ENCODE assay signal across 10 mouse cellular contexts in the genomic region with DNA sequence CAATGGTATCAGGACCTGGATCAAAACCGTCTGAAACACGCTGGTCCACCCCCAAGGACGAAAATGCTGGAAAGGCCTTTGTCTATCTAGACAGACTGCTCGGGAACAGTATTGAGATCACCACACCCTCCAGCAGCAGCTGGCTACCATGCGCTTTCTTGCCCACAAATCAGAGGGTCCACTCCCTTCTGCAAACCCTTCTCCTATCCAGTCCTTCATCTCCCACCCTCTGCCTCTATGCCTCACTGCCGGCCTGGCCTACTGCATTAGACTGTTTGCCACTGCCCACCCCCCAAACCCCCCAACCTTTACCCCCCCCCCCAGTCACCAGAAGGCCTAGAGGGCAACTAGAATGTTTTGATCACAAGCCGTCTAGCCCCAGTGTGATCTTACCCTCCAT. TPM values are rescaled to one million over a fixed set of nuclear protein-coding genes. Genes with fewer than 3 reads are reported as not detected.
A peak's percentile ranks its signal among the peaks of the same experiment; 100 is the strongest.
DNase-seq lines count a peak whose midpoint lies in the region; ATAC-seq and TF ChIP-seq lines count a peak whose summit lies in the region.
"Had no signal": no experiment of that assay in that cellular context is flagged by ENCODE, and none has a peak within 500 bp of the region (broad histone marks: within the 10 kb centered on the region; RNA-seq: fewer than 3 reads in every experiment).

No protein-coding gene starts in this region.

- peaks cover 42% of the 10 kb centered on the region for H3K4me1 ChIP-seq in forebrain, embryonic 13.5 days
- peaks cover 44% of the 10 kb centered on the region for H3K4me1 ChIP-seq in limb, embryonic 11.5 days (ENCODE audit: control insufficient read depth, insufficient read depth, low read length)
- peaks cover 45% of the 10 kb centered on the region for H3K4me1 ChIP-seq in neural tube, embryonic 15.5 days

- H3K4me2 ChIP-seq in forebrain, embryonic 13.5 days, result no peak overlapping the region
- no peak overlapping the region for H3K4me2 ChIP-seq in limb, embryonic 11.5 days (ENCODE audit: low read depth, severe bottlenecking)
- H3K4me2 ChIP-seq in neural tube, embryonic 15.5 days, result no peak overlapping the region

- 46% methylated on average over 7 of the region's 7 CpGs for WGBS in forebrain, embryonic 13.5 days
- whole genome bisulfite sequencing in limb, embryonic 11.5 days, result 66% methylated on average over 7 of the region's 7 CpGs
- WGBS in neural tube, embryonic 15.5 days, result 55% methylated on average over 7 of the region's 7 CpGs

- H3K27ac ChIP-seq in layer of hippocampus, adult 2 months, result peak overlapping the region; percentile 88
- H3K27ac ChIP-seq in forebrain, embryonic 13.5 days, result peak overlapping the region; percentile 77
- H3K27ac ChIP-seq in limb, embryonic 11.5 days (replicated peaks; ENCODE audit: low read depth, low read length), result peak overlapping the region; percentile 92
- H3K27ac ChIP-seq in neural tube, embryonic 15.5 days (replicated peaks), result peak overlapping the region; percentile 84

- DNase-seq in layer of hippocampus, adult 2 months (ENCODE audit: low spot score in 2 of 2), result no peak
- DNase-seq in layer of hippocampus, adult 8-10 months (ENCODE audit: low spot score in 2 of 2), result no peak
- DNase-seq in limb, embryonic 11.5 days (ENCODE audit: low spot score), result no peak
- no peak for DNase-seq in adrenal gland, adult 18-20 months (ENCODE audit: low spot score in 2 of 2)
- DNase-seq in thymus, postnatal 0 days (ENCODE audit: low spot score), result no peak
- DNase-seq: kidney, adult 8-10 months had no signal

- no peak for TF ChIP-seq CTCF in layer of hippocampus, adult 2 months (conservative IDR thresholded peaks at IDR 0.05)

- no peaks in the 10 kb centered on the region for H3K27me3 ChIP-seq in forebrain, embryonic 13.5 days
- H3K27me3 ChIP-seq in limb, embryonic 11.5 days (ENCODE audit: control insufficient read depth, insufficient read depth, low read length), result no peaks in the 10 kb centered on the region
- H3K27me3 ChIP-seq in neural tube, embryonic 15.5 days (replicated peaks), result no peaks in the 10 kb centered on the region

- H3K36me3 ChIP-seq in forebrain, embryonic 13.5 days (ENCODE audit: poor library complexity, severe bottlenecking), result no peaks in the 10 kb centered on the region
- no peaks in the 10 kb centered on the region for H3K36me3 ChIP-seq in limb, embryonic 11.5 days (ENCODE audit: control insufficient read depth, insufficient read depth, low read length)
- H3K36me3 ChIP-seq in neural tube, embryonic 15.5 days, result no peaks in the 10 kb centered on the region
- H3K36me3 ChIP-seq: G1E had no signal

- no peak overlapping the region for H3K9ac ChIP-seq in forebrain, embryonic 13.5 days
- no peak overlapping the region for H3K9ac ChIP-seq in limb, embryonic 11.5 days (ENCODE audit: low read length)
- no peak overlapping the region for H3K9ac ChIP-seq in neural tube, embryonic 15.5 days (replicated peaks)

- no peak overlapping the region for H3K4me3 ChIP-seq in layer of hippocampus, adult 2 months
- H3K4me3 ChIP-seq in forebrain, embryonic 13.5 days, result no peak overlapping the region
- H3K4me3 ChIP-seq in limb, embryonic 11.5 days (ENCODE audit: low read depth, low read length), result no peak overlapping the region
- no peak overlapping the region for H3K4me3 ChIP-seq in neural tube, embryonic 15.5 days (replicated peaks)

- no peaks in the 10 kb centered on the region for H3K9me3 ChIP-seq in forebrain, embryonic 13.5 days (replicated peaks)
- H3K9me3 ChIP-seq in limb, embryonic 11.5 days (ENCODE audit: control insufficient read depth, low read length), result no peaks in the 10 kb centered on the region
- H3K9me3 ChIP-seq in neural tube, embryonic 15.5 days (replicated peaks), result no peaks in the 10 kb centered on the region
- H3K9me3 ChIP-seq: G1E had no signal

- ATAC-seq in forebrain, embryonic 13.5 days, result peak; percentile 54
- ATAC-seq in limb, embryonic 11.5 days (ENCODE audit: insufficient number of reproducible peaks, low FRiP score, low TSS enrichment, low read depth), result no peak
- ATAC-seq in neural tube, embryonic 15.5 days (ENCODE audit: low FRiP score), result peak; percentile 46; the same call in 1 of the 2 replicates

RNA-seq across cellular contexts. Expression of gene Acot11, which starts 19.5 kb away (rescaled TPM):
- 10 to 100 TPM; 45.6 to 55.5 TPM for total RNA-seq in layer of hippocampus, adult 2 months (2021)
- 10 to 100 TPM; 34.4 to 52.4 (median 49.7) TPM for total RNA-seq in layer of hippocampus, adult 8-10 months (2022)
- polyA plus RNA-seq in forebrain, embryonic 13.5 days (2015; fragmentation: Nextera tagmentation; extraction: Ambion mirVana), result 0.63 and 0.94 TPM in 2 replicates
- polyA plus RNA-seq in limb, embryonic 11.5 days (2014; fragmentation: Nextera tagmentation; extraction: Ambion mirVana), result 6.5 and 10.1 TPM in 2 replicates
- polyA plus RNA-seq in neural tube, embryonic 15.5 days (2015; fragmentation: Nextera tagmentation; extraction: Ambion mirVana), result 2.4 and 3.1 TPM in 2 replicates
- total RNA-seq in adrenal gland, adult 18-20 months (2021), result 100 to 1,000 TPM in 1 of 2 experiments, 10 to 100 TPM in 1; 99.8 to 239 TPM
- 0.78 and 0.88 TPM in 2 replicates for polyA plus RNA-seq in thymus, postnatal 0 days (2015; fragmentation: Nextera tagmentation; extraction: Ambion mirVana)

RNA-seq across cellular contexts. Expression of gene Fam151a, which starts 51.7 kb away (rescaled TPM):
- not detected for total RNA-seq in layer of hippocampus, adult 2 months (2021)
- not detected for total RNA-seq in layer of hippocampus, adult 8-10 months (2022)
- not detected in 2 replicates for polyA plus RNA-seq in forebrain, embryonic 13.5 days (2015; fragmentation: Nextera tagmentation; extraction: Ambion mirVana)
- 0.27 TPM in 1 of 2 replicates, not detected in the other for polyA plus RNA-seq in limb, embryonic 11.5 days (2014; fragmentation: Nextera tagmentation; extraction: Ambion mirVana)
- polyA plus RNA-seq in neural tube, embryonic 15.5 days (2015; fragmentation: Nextera tagmentation; extraction: Ambion mirVana), result 0.10 TPM in 1 of 2 replicates, not detected in the other
- total RNA-seq in adrenal gland, adult 18-20 months (2021), result under 1 TPM; 0.20 to 0.26 TPM
- 0.21 and 0.22 TPM in 2 replicates for polyA plus RNA-seq in thymus, postnatal 0 days (2015; fragmentation: Nextera tagmentation; extraction: Ambion mirVana)
- total RNA-seq: G1E had no signal
- polyA plus RNA-seq: brain, embryonic 14.5 days; G1E had no signal

RNA-seq across cellular contexts. Expression of gene Mroh7, which starts 54.6 kb away (rescaled TPM):
- 1 to 10 TPM; 4.7 to 5.4 TPM for total RNA-seq in layer of hippocampus, adult 2 months (2021)
- 1 to 10 TPM; 4.4 to 4.6 (median 4.5) TPM for total RNA-seq in layer of hippocampus, adult 8-10 months (2022)
- polyA plus RNA-seq in forebrain, embryonic 13.5 days (2015; fragmentation: Nextera tagmentation; extraction: Ambion mirVana), result 0.20 and 0.80 TPM in 2 replicates
- polyA plus RNA-seq in limb, embryonic 11.5 days (2014; fragmentation: Nextera tagmentation; extraction: Ambion mirVana), result 0.30 TPM in 1 of 2 replicates, not detected in the other
- polyA plus RNA-seq in neural tube, embryonic 15.5 days (2015; fragmentation: Nextera tagmentation; extraction: Ambion mirVana), result 0.33 and 0.38 TPM in 2 replicates
- total RNA-seq in adrenal gland, adult 18-20 months (2021), result 1 to 10 TPM; 1.5 to 1.7 TPM
- polyA plus RNA-seq in thymus, postnatal 0 days (2015; fragmentation: Nextera tagmentation; extraction: Ambion mirVana), result not detected in 2 replicates
- polyA plus RNA-seq: G1E had no signal
